Mouse (Mus musculus): ENCODE measurements at regions not wholly inside any gene's neighbourhood (a gene's known extent, or its start where the extent isn't known, plus 50 kb on each side); places are given as distances from the start of the nearest gene placed in this dataset.

GRCm38 (mm10) chr13:84637606-84638005 lies 415.5 kb downstream of the Tmem161b start:
- TF ChIP-seq CTCF (IDR thresholded peaks at IDR 0.05; ENCODE audit: extremely low read depth, insufficient read depth, insufficient read length, insufficient replicate concordance) (no peak), POLR2A (IDR thresholded peaks at IDR 0.05; ENCODE audit: low read depth, low read length) (no peak)
